Mouse (Mus musculus) stomach, embryonic 15.5 days (tissue): ENCODE data around the gene 9930104L06Rik. TPM values are rescaled to one million over a fixed set of nuclear protein-coding genes. Genes with fewer than 3 reads are reported as not detected.
A peak's percentile ranks its signal among the peaks of the same experiment; 100 is the strongest.

ENCODE experiments used
- ATAC-seq: fragments of 200-750 bp; cut with Nextera tagmentation; 2 replicates; pipeline ENCODE4 v1.8.0; 2017; ENCODE audit warnings: low read depth, moderate number of reproducible peaks, moderate TSS enrichment; ENCODE audit not compliant: insufficient read depth, low FRiP score
- H3K27ac ChIP-seq: fragments of 300-500 bp; sonication (generic); 2 replicates; pipeline ENCODE4 v1.5.1; 2015; ENCODE audit warnings: mild to moderate bottlenecking, inconsistent platforms
- H3K27me3 ChIP-seq: fragments of 300-500 bp; sonication (generic); replicated peaks from 2 replicates; pipeline ENCODE4 v1.6.1; 2015; ENCODE audit warnings: inconsistent platforms
- H3K36me3 ChIP-seq: fragments of 300-500 bp; sonication (generic); 2 replicates; pipeline ENCODE4 v1.6.1; 2015; ENCODE audit warnings: inconsistent platforms
- H3K4me1 ChIP-seq: fragments of 300-500 bp; sonication (generic); 2 replicates; pipeline ENCODE4 v1.6.1; 2015; ENCODE audit warnings: inconsistent platforms
- H3K4me2 ChIP-seq: fragments of 300-500 bp; sonication (generic); 2 replicates; pipeline ENCODE4 v1.6.1; 2015; ENCODE audit warnings: mild to moderate bottlenecking, inconsistent platforms
- H3K4me3 ChIP-seq: fragments of 300-500 bp; sonication (generic); replicated peaks from 2 replicates; pipeline ENCODE4 v1.5.1; 2015; ENCODE audit warnings: inconsistent platforms
- H3K9ac ChIP-seq: fragments of 300-500 bp; sonication (generic); 2 replicates; pipeline ENCODE4 v1.6.1; 2015; ENCODE audit warnings: inconsistent platforms
- H3K9me3 ChIP-seq: fragments of 300-500 bp; sonication (generic); 2 replicates; pipeline ENCODE4 v1.6.1; 2016; ENCODE audit warnings: inconsistent platforms
- WGBS: fragments of 180-500 bp; shearing (Covaris S2); methylation state at CpG from one replicate; pipeline ENCODE4 v1.1.7; 2015; 5-methylcytosine and 5-hydroxymethylcytosine counted together
- polyA plus RNA-seq: library from polyadenylated mRNA; unstranded; fragments of >200 nt; fragmentation: Nextera tagmentation; extraction: Ambion mirVana; gene quantifications from 2 replicates; pipeline ENCODE4 v1.2.1, GENCODE M21; 2015

The 9930104L06Rik gene
- polyA plus RNA-seq, 1 experiment from 2014 or later, result 11.3 TPM

DNA sequence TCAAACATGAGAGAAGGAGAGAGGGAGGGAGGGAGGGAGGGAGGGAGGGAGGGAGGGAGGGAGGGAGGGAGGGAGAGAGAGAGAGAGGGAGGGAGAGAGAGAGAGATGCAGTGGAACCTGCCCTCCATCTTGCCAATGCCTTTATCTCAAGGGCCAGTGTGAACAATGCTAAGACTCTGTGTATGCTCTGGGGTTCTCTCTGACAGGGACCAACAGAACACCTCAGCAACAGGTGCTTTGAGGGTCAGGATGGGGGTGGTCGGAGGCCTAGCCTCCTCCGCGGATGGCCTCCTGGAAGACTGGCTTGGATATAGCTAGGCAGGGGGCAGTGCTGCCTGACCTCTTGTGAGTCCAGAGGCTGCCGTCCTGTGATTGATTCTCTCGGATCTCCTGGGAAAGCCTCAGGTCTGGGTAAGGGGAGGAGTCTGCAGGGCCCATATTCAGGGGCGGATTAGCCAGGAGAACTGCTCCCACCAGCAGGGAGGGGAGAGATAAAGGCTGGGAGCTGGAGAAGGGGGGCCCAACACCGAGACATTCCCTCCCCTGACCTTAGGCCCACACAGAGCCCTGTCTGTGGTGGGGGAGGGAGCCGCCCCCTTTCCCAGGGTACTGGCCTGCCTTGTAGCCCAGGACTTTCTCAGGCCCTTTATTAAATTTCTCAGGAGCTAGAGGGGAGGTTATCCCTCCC lies 28.2 kb downstream of the 9930104L06Rik start:
- H3K9me3 ChIP-seq, result no peaks in the 10 kb centered on the region
- H3K36me3 ChIP-seq, result no peaks in the 10 kb centered on the region
- H3K9ac ChIP-seq, result no peak overlapping the region
- no peak overlapping the region for H3K4me3 ChIP-seq
- H3K4me1 ChIP-seq, result no peaks in the 10 kb centered on the region
- no peak overlapping the region for H3K4me2 ChIP-seq
- WGBS, result 18% methylated on average over 8 of the region's 8 CpGs
- H3K27ac ChIP-seq, result no peak overlapping the region
- H3K27me3 ChIP-seq, result no peaks in the 10 kb centered on the region
- ATAC-seq, result no peak; the same call in 1 of the 2 replicates

DNA sequence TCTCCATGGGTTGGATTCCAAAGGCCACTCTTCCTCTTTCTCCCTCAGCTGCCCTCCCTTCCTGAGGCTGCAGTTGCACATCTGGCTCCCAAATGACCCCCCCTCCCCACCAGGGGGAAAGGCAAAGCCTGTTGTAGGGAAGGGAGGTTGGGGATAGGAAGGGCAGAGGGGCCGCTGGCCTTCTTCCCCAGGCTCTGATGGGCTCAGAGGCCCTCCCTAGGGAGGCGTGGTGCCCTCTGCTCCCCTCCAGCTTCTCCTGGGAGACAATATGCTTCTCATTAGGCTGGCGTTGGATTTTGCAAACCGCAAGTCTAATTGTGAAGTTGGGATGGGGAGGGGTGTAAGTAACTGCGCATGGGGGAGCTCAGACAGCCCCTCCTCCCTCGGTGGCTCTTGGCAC lies 31.9 kb downstream of the 9930104L06Rik start:
- H3K4me2 ChIP-seq, result no peak overlapping the region
- 70% methylated on average over 6 of the region's 6 CpGs for WGBS
- no peaks in the 10 kb centered on the region for H3K27me3 ChIP-seq
- no peaks in the 10 kb centered on the region for H3K36me3 ChIP-seq
- H3K27ac ChIP-seq, result no peak overlapping the region
- H3K4me3 ChIP-seq, result no peak overlapping the region
- ATAC-seq, result no peak
- H3K9me3 ChIP-seq, result no peaks in the 10 kb centered on the region
- H3K4me1 ChIP-seq, result no peaks in the 10 kb centered on the region
- H3K9ac ChIP-seq, result no peak overlapping the region

DNA sequence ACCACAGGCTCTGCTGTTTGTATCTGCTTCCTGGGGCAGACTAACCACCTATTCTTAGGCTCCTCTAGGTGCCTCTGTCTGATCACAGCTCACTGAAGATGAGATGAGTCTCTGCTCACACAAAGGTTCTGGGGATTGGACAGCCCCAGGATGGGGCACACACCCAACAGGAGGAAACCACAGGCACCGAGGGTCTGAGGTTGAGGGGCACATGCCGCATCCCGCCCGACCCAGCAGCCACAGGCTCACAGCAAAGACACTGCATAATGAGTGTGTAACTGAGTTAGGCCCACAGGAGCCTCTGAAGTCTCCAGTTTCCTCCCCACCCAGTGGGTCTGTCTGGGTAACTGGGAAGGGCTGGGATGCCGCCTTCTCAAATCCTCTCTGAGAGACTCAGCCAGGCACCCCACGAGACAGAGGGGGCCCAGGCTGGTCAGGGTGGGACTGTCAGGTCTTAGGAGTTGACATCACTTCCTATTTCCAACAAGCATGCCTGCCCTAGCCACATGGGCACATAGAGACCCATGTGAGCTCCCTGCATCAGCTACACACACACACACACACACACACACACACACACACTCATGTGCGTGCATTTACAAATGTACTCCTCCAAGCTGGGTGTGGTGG lies 32.5 kb downstream of the 9930104L06Rik start:
- Histone ChIP-seq H3K4me2 (no peak overlapping the region), H3K4me1 (no peaks in the 10 kb centered on the region), H3K27me3 (no peaks in the 10 kb centered on the region), H3K9ac (no peak overlapping the region), H3K4me3 (no peak overlapping the region), H3K36me3 (no peaks in the 10 kb centered on the region), H3K9me3 (no peaks in the 10 kb centered on the region), H3K27ac (no peak overlapping the region)
- ATAC-seq, result no peak
- WGBS, result 79% methylated on average over 7 of the region's 7 CpGs

DNA sequence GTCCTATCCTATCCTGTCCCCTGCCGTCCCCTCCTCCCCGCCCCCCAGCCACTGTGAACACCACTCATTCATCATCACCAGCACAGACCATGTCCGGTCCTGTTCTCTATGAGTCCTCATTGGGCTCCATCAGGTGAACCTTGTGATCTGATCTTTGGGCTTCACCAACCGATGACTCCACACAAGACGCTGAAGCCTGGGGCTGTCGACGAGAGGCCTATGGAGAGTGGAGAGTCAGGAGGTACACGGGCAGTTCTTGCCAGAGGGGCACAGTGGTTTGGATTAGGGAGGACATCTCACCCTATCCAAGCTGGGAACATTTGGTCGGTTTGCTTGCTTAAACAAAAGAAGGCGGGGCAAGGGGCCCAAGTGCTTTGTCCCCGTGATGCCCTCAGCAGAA lies 33.3 kb downstream of the 9930104L06Rik start:
- no peak overlapping the region for H3K27ac ChIP-seq
- no peak overlapping the region for H3K4me2 ChIP-seq
- no peak for ATAC-seq
- no peak overlapping the region for H3K9ac ChIP-seq
- H3K4me3 ChIP-seq, result no peak overlapping the region
- no peaks in the 10 kb centered on the region for H3K36me3 ChIP-seq
- WGBS, result 66% methylated on average over 11 of the region's 11 CpGs
- no peaks in the 10 kb centered on the region for H3K9me3 ChIP-seq
- no peaks in the 10 kb centered on the region for H3K27me3 ChIP-seq
- no peaks in the 10 kb centered on the region for H3K4me1 ChIP-seq

DNA sequence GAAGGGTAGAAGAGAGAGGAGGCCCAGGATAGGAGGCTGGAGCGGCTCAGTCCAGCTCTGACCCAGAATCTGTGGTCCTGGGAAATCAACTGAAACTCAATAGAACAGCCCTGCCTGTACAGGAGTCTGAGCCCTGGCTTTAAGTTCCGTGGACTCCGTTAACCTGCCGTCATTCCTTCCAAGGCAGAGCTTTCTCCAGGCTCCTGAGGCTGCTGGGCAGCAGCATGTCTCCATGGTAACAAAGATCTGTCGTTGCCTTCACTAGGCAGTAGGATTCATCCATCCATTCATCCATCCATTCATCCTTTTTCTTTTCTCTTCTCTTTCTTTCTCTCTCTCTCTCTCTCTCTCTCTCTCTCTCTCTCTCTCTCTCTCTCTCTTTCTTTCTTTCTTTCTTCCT lies 33.8 kb downstream of the 9930104L06Rik start:
- Histone ChIP-seq H3K36me3 (no peaks in the 10 kb centered on the region), H3K9me3 (no peaks in the 10 kb centered on the region), H3K4me2 (no peak overlapping the region), H3K27me3 (no peaks in the 10 kb centered on the region), H3K27ac (no peak overlapping the region), H3K9ac (no peak overlapping the region), H3K4me3 (no peak overlapping the region), H3K4me1 (no peaks in the 10 kb centered on the region)
- 39% methylated on average over 5 of the region's 5 CpGs for WGBS
- no peak for ATAC-seq

DNA sequence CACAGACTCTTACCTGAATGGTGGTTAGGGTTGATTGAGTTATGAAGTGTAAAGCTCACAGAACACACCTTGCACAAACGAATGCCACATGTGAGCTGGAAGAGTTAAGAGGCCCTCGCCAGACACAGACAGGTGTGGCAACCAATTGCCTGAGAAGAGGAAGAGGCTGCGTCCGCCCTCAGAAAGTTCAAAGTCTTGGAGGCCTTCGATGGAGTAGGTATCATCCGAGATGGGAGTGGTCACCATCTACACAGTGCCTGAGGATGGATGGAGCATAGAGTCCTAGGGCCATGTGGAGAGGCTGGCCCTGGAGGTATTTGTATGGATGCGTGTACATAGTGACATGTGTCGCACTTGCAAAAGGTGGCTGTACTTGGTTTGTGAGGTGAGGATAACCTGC lies 34.2 kb downstream of the 9930104L06Rik start:
- H3K36me3 ChIP-seq, result no peaks in the 10 kb centered on the region
- H3K27ac ChIP-seq, result no peak overlapping the region
- H3K9me3 ChIP-seq, result no peaks in the 10 kb centered on the region
- no peak overlapping the region for H3K4me3 ChIP-seq
- no peaks in the 10 kb centered on the region for H3K27me3 ChIP-seq
- 69% methylated on average over 8 of the region's 8 CpGs for WGBS
- no peak for ATAC-seq
- no peak overlapping the region for H3K4me2 ChIP-seq
- H3K9ac ChIP-seq, result no peak overlapping the region
- H3K4me1 ChIP-seq, result no peaks in the 10 kb centered on the region

DNA sequence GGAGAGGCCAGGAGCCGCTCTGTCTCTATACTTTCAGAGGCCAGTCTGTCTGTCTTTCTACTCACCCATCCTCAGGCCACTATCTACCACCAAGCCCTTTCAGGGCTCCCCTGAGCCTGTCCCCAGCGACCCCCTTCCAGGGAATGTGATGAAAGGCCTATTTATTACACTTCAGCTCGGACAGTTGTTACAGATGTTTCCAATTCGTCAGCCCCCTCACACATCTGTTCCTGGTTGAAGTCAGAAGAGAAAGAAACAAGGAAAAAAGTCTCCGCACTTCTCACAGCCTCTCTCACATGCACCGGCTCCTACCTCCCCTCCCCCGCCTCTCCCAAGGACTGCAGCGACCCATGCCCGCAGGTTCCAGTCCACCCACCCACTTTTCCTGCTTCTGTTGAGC lies 35.5 kb downstream of the 9930104L06Rik start:
- no peak overlapping the region for H3K4me3 ChIP-seq
- no peaks in the 10 kb centered on the region for H3K27me3 ChIP-seq
- H3K4me2 ChIP-seq, result no peak overlapping the region
- 53% methylated on average over 9 of the region's 9 CpGs for WGBS
- no peaks in the 10 kb centered on the region for H3K9me3 ChIP-seq
- H3K9ac ChIP-seq, result no peak overlapping the region
- no peak for ATAC-seq
- no peaks in the 10 kb centered on the region for H3K36me3 ChIP-seq
- no peaks in the 10 kb centered on the region for H3K4me1 ChIP-seq
- no peak overlapping the region for H3K27ac ChIP-seq

DNA sequence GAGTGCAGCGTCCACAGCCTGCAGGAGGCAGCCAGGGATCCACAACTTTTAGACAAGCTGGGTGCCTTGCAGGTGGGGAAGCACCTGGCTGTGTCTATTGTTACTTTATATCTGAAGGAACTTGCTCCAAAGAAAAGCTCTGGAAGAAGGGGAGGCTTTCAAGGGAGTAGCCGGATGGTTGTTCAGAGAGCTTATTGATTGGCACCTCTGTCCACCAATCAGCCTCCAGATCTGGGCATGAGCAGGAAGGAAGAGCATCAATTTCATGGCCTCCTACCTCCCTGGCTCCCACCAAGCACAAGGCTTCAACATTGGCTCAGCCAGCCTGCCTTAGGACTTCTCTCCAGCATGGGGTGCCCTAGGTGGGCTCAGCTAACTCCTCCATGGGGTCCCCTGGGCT lies 36.4 kb downstream of the 9930104L06Rik start:
- ATAC-seq, result no peak
- H3K36me3 ChIP-seq, result no peaks in the 10 kb centered on the region
- no peak overlapping the region for H3K9ac ChIP-seq
- no peaks in the 10 kb centered on the region for H3K9me3 ChIP-seq
- WGBS, result 74% methylated on average over 2 of the region's 2 CpGs
- H3K27me3 ChIP-seq, result no peaks in the 10 kb centered on the region
- no peaks in the 10 kb centered on the region for H3K4me1 ChIP-seq
- no peak overlapping the region for H3K27ac ChIP-seq
- H3K4me3 ChIP-seq, result no peak overlapping the region
- no peak overlapping the region for H3K4me2 ChIP-seq

DNA sequence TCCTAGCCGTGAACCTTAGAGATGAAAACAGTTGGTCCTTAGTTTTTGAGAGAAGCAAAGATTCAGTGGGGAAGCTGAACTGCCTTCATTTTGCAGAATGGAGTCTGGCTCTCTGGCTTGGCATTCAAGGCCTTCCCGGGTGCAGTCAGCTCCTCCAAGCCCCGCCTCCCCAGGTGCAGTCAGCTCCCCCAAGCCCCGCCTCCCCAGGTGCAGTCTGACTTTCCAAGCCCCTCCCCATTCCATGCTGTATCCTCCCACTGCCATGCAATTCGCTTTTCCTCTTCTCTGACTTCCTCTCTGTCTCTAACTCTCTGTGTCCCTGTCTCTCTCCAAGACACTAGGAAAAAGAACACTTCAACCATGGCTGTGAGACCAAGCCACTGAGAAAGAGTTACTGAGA lies 41.4 kb downstream of the 9930104L06Rik start:
- 23% methylated on average over 5 of the region's 5 CpGs for WGBS
- H3K9me3 ChIP-seq, result no peaks in the 10 kb centered on the region
- ATAC-seq, result 0 out of 2 replicates have a peak, but pooled peaks have one; percentile 56

DNA sequence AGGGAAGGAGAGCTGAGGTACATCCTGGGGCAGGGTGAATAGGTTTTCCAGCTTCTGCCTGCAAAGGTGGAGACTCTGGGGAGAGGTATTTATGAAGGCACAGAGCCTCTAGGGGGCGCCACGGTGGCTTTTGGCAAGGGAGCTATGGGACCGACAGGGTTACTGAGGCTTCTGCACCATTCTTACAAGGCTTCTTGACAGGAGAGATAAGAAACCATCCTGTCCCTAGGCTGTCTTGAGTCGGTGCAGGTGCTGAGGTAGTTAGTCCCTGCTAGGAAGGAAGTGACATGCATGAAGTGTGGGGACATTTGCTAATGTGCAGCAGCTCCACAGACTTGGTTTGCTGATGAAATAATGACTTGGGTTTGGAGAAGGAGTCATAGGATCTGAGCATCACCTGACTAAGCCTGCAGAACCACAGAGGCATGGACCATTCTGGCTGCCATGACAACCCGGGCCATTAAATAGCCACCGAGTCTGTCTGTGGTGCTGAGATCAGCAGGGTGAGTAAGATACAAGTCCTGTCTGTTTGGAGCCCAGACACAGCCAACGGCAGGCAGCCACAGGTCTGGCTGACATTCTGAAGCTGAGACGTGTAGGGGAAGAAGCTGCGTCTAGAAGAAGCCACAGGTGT lies 47.2 kb downstream of the 9930104L06Rik start:
- ATAC-seq, result no peak
- 20% methylated on average over 9 of the region's 9 CpGs for WGBS
- no peaks in the 10 kb centered on the region for H3K36me3 ChIP-seq
- H3K9ac ChIP-seq, result no peak overlapping the region
- H3K9me3 ChIP-seq, result no peaks in the 10 kb centered on the region
- peaks cover 26% of the 10 kb centered on the region; the same call in 1 of the 2 replicates for H3K4me1 ChIP-seq
- no peak overlapping the region for H3K4me3 ChIP-seq
- peaks cover 73% of the 10 kb centered on the region for H3K27me3 ChIP-seq
- H3K4me2 ChIP-seq, result no peak overlapping the region
- no peak overlapping the region for H3K27ac ChIP-seq

More for the DNA sequence above, 41.4 kb downstream of the 9930104L06Rik start:
- no peaks in the 10 kb centered on the region for H3K4me1 ChIP-seq
- H3K9ac ChIP-seq, result no peak overlapping the region
- no peak overlapping the region for H3K4me3 ChIP-seq
- H3K27ac ChIP-seq, result no peak overlapping the region
- no peak overlapping the region for H3K4me2 ChIP-seq
- no peaks in the 10 kb centered on the region for H3K36me3 ChIP-seq
- H3K27me3 ChIP-seq, result peaks cover 18% of the 10 kb centered on the region

DNA sequence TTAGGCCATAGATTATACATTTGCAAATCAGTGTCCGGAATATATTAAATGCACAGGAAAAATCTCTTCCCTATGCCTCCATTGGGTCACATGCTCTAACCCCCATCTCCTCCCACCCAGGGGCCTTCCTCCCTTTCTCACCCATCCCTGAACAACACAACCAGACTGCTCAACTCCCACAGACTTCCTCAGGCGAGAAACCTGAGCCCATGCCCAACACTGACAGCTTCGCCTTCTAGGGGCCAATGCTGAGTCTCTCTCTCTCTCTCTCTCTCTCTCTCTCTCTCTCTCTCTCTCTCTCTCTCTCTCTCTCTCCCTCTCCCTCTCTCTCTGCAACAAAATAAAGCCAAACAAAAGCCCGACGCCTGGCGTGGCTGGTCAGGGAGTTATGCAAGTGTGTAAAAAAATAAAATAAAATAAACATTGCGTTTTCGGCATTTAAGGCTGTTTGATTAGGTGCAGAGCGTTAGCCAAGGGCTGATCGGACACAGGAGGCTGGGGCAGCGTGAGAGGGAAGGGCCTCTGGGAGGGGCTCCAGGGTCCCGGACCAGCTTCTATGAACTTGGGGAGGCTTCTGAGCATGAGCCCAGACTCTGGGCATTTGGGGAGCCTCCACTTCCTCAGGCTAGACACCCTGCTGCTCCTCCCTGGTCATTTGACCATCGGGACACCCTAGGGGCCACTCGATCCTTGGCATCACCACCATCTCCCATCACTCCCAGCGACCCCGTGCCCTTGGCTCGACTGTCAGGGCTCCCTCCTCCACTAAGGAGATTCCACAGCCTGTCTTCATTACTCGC lies 48.2 kb downstream of the 9930104L06Rik start:
- Histone ChIP-seq H3K27me3 (peaks cover 79% of the 10 kb centered on the region), H3K36me3 (no peaks in the 10 kb centered on the region), H3K4me2 (peak overlapping the region; percentile 86), H3K9me3 (no peaks in the 10 kb centered on the region), H3K4me3 (no peak overlapping the region), H3K9ac (no peak overlapping the region), H3K27ac (no peak overlapping the region), H3K4me1 (peaks cover 33% of the 10 kb centered on the region)
- WGBS, result 5% methylated on average over 18 of the region's 18 CpGs
- ATAC-seq, result no peak
